Mouse (Mus musculus) embryo, embryonic 10 days (tissue): ENCODE measurements around the gene Sf3a2.
"Not testable (repeated sequence)": the region's sequence is repeated elsewhere in the genome, so short reads cannot be mapped to it uniquely, and the experiment has no call there.

ENCODE experiments used
- DNase-seq: peaks from one replicate; pipeline ENCODE4 v3.0.0-alpha.2; 2015; ENCODE audit warnings: low spot score

The Sf3a2 gene

GRCm38 (mm10) chr10:80804340-80804739 lies 6.3 kb downstream of the Sf3a2 start:
- DNase-seq, result no peak

- DNase-seq, result no peak
Observed at GRCm38 (mm10) chr10:80804916-80805315, 6.9 kb downstream of the Sf3a2 start, which contains the start of gene Amh. Amh (plus strand) TSS chr10:80805243.

- no peak for DNase-seq
Observed at GRCm38 (mm10) chr10:80805322-80805721, 7.3 kb downstream of the Sf3a2 start.

- DNase-seq, result peak; percentile 52
Observed at GRCm38 (mm10) chr10:80805925-80806324, 7.9 kb downstream of the Sf3a2 start.

- no peak for DNase-seq
Observed at GRCm38 (mm10) chr10:80806341-80807056, 8.5 kb downstream of the Sf3a2 start.

GRCm38 (mm10) chr10:80807057-80807627 lies 9.1 kb downstream of the Sf3a2 start:
- peak; percentile 85 for DNase-seq

GRCm38 (mm10) chr10:80808099-80808984 lies 10.3 kb downstream of the Sf3a2 start:
- peak; percentile 47 for DNase-seq

- peak; percentile 41 for DNase-seq
Observed at GRCm38 (mm10) chr10:80808985-80809632, 11.1 kb downstream of the Sf3a2 start.

GRCm38 (mm10) chr10:80810084-80810483 lies 12.1 kb downstream of the Sf3a2 start:
- DNase-seq, result peak; percentile 29

- DNase-seq, result no peak
Observed at GRCm38 (mm10) chr10:80812391-80813041, 14.5 kb downstream of the Sf3a2 start.

- DNase-seq, result no peak
Observed at GRCm38 (mm10) chr10:80813366-80813765, 15.4 kb downstream of the Sf3a2 start, which contains the start of gene Jsrp1. Jsrp1 (minus strand) TSS chr10:80813498.

GRCm38 (mm10) chr10:80814800-80815199 lies 16.8 kb downstream of the Sf3a2 start:
- no peak for DNase-seq

- not testable (repeated sequence) for DNase-seq
Observed at GRCm38 (mm10) chr10:80816303-80816702, 18.3 kb downstream of the Sf3a2 start.

GRCm38 (mm10) chr10:80817164-80817563 lies 19.2 kb downstream of the Sf3a2 start:
- no peak for DNase-seq

- DNase-seq, result not testable (repeated sequence)
Observed at GRCm38 (mm10) chr10:80817955-80818354, 20.0 kb downstream of the Sf3a2 start.

- no peak for DNase-seq
Observed at GRCm38 (mm10) chr10:80818599-80819281, 20.7 kb downstream of the Sf3a2 start.

GRCm38 (mm10) chr10:80819406-80819805 lies 21.4 kb downstream of the Sf3a2 start:
- DNase-seq, result no peak

- DNase-seq, result peak; percentile 54
Observed at GRCm38 (mm10) chr10:80821991-80822390, 24.0 kb downstream of the Sf3a2 start.

GRCm38 (mm10) chr10:80822528-80822927 lies 24.5 kb downstream of the Sf3a2 start:
- DNase-seq, result no peak

- no peak for DNase-seq
Observed at GRCm38 (mm10) chr10:80823316-80823715, 25.3 kb downstream of the Sf3a2 start.
